Mouse (Mus musculus): ENCODE data around the gene Gm17304. TPM values are rescaled to one million over a fixed set of nuclear protein-coding genes. Genes with fewer than 3 reads are reported as not detected.

The Gm17304 gene
- polyA plus RNA-seq, 1 experiment from 2014 or later, result not detected

DNA sequence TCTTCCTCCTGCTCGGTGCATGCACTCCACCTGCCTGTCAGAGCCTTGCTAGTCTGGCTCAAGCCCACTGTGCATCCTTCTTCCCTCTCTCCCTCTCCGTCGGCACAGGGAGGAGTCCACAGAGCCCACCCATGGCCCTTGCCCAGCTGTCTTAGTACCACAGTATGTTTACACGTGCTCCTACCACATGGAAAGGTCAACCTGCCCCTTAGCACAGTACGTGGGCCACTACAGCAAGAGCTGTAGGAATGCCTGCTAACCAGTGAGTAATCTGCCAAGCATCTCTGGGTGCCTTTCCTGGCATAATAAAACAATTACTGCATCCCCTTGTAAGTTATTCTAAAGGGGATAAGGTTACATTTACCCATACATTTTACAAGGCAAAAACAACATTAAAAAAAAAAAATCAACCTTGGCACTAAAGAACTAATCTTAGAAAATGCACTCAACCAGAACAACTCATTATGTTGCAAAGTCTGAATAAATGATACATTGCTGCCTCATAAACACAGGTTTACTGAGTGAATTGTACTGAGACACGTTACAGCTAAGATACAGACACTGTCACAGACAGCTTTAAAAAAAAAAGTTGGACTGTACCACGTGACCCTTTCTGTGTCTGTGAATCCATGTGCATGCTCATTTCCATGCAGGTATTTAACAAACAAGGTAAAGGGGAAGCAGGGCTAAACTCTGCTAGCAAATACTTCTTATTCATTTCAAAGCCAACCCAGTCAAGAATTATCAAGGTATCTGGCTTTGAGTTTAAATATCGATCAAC, 19.7 kb downstream of the Gm17304 start:
- Histone ChIP-seq H3K27ac (no peak overlapping the region), H3K9me3 (no peaks in the 10 kb centered on the region), H3K4me2 (no peak overlapping the region), H3K4me1 (no peaks in the 10 kb centered on the region), H3K27me3 (replicated peaks) (no peaks in the 10 kb centered on the region), H3K9ac (no peak overlapping the region), H3K36me3 (no peaks in the 10 kb centered on the region), H3K4me3 (replicated peaks) (no peak overlapping the region)
- 72% methylated on average over 8 of the region's 8 CpGs for WGBS
- no peak for ATAC-seq (ENCODE audit: insufficient read depth, low FRiP score, low read depth)

DNA sequence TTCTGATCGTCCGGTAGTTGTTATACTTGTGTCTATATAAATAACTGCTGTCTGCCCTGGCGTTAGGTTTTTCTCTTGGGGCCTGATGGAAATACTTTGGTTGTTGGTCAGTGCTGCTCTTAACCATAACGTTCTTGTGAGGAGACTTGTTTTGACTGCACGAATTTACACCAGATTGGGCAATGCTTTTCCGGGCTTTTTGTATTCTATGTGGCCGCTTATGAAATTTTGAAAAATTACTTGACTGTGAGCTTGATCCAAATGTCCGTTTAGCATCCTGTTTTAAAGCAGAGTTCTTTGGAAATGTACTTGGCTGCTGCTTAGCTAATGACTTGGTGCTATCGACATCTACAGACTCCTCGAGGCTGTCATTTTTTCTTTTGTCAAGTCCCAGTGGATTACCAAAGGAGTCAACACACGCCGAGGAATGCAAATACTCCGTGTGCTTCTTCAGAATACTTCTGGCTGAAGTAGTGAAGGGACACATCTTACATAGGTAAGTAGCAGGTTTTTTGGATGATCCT, 27.6 kb downstream of the Gm17304 start:
- Histone ChIP-seq H3K27ac (no peak overlapping the region), H3K4me2 (no peak overlapping the region), H3K9me3 (no peaks in the 10 kb centered on the region), H3K4me1 (no peaks in the 10 kb centered on the region), H3K36me3 (peaks cover 10% of the 10 kb centered on the region), H3K27me3 (replicated peaks) (no peaks in the 10 kb centered on the region), H3K9ac (no peak overlapping the region), H3K4me3 (replicated peaks) (no peak overlapping the region)
- WGBS, result 85% methylated on average over 13 of the region's 13 CpGs
- ATAC-seq (ENCODE audit: insufficient read depth, low FRiP score, low read depth), result no peak

- no peak for ATAC-seq (ENCODE audit: insufficient read depth, low FRiP score, low read depth)
- Histone ChIP-seq H3K9me3 (no peaks in the 10 kb centered on the region), H3K4me1 (no peaks in the 10 kb centered on the region), H3K4me3 (replicated peaks) (no peak overlapping the region), H3K27ac (no peak overlapping the region), H3K4me2 (no peak overlapping the region), H3K36me3 (peaks cover 6% of the 10 kb centered on the region), H3K9ac (no peak overlapping the region), H3K27me3 (replicated peaks) (no peaks in the 10 kb centered on the region)
- WGBS, result 93% methylated on average over 2 of the region's 2 CpGs
Observed at GRCm38 (mm10) chr5:106639627-106640026, 30.7 kb downstream of the Gm17304 start.

DNA sequence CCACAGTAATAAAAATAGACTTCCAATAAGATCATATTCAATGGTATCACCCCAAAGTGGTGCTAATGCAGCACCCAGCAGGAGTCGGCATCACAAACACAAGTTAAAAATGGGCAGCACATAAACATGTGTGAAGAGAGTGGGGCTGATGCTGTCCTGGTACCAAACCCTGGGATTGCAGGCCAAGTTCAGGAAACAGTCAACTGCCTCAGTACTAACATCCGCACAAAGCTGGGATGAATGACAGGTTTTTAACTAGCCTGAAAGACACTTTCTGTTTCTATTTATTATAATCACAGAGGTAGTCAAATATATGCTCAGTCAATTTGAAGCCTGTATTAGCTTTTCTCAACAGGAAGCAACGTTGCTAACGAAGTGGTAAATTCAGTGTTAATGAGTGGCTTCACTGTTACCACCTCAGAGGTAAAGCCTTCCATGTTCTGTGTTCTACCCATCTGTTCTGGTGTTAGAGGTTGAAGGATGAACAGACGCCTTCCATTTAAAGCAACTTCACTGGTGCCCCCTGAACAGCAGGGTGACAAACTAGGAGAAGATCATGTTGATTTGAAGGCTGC, 31.4 kb downstream of the Gm17304 start:
- Histone ChIP-seq H3K27me3 (replicated peaks) (no peaks in the 10 kb centered on the region), H3K36me3 (0 out of 2 replicates have a peak, but pooled peaks cover 6% of the 10 kb centered on the region), H3K4me1 (no peaks in the 10 kb centered on the region), H3K4me3 (replicated peaks) (no peak overlapping the region), H3K4me2 (no peak overlapping the region), H3K9me3 (no peaks in the 10 kb centered on the region), H3K27ac (no peak overlapping the region), H3K9ac (no peak overlapping the region)
- ATAC-seq (ENCODE audit: insufficient read depth, low FRiP score, low read depth), result no peak
- WGBS, result 74% methylated on average over 5 of the region's 5 CpGs

GRCm38 (mm10) chr5:106641876-106642275, 33.0 kb downstream of the Gm17304 start:
- no peaks in the 10 kb centered on the region for H3K27me3 ChIP-seq (replicated peaks)
- H3K27ac ChIP-seq, result no peak overlapping the region
- no peak overlapping the region for H3K9ac ChIP-seq
- no peaks in the 10 kb centered on the region for H3K4me1 ChIP-seq
- WGBS, result 69% methylated on average over 3 of the region's 3 CpGs
- no peak overlapping the region for H3K4me2 ChIP-seq
- H3K36me3 ChIP-seq, result 0 out of 2 replicates have a peak, but pooled peaks cover 6% of the 10 kb centered on the region
- H3K4me3 ChIP-seq (replicated peaks), result no peak overlapping the region
- no peaks in the 10 kb centered on the region for H3K9me3 ChIP-seq
- no peak for ATAC-seq (ENCODE audit: insufficient read depth, low FRiP score, low read depth)

GRCm38 (mm10) chr5:106643434-106643833, 34.5 kb downstream of the Gm17304 start:
- Histone ChIP-seq H3K4me3 (replicated peaks) (no peak overlapping the region), H3K9me3 (no peaks in the 10 kb centered on the region), H3K9ac (no peak overlapping the region), H3K27ac (no peak overlapping the region), H3K36me3 (no peaks in the 10 kb centered on the region), H3K27me3 (replicated peaks) (no peaks in the 10 kb centered on the region), H3K4me2 (no peak overlapping the region), H3K4me1 (no peaks in the 10 kb centered on the region)
- WGBS, result 84% methylated on average over 4 of the region's 4 CpGs
- no peak for ATAC-seq (ENCODE audit: insufficient read depth, low FRiP score, low read depth)

DNA sequence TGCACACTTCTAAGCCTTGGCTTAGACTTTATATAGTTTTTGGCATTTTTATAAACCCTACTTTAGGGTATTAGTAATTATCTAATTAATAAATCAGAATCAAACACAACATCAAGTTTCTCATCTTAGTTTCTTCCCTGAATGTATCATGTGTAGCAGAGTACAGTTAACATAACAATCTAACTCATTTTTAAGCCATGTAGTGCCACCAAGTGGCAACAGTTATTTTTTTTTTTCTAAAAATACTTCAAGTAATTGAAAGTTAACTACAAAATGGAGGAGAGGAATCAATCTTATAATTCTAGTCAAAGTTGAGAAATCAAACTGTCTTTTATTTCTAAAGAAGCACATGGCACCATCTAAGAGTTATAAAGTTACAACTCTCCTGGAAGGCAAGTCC, 40.5 kb downstream of the Gm17304 start:
- Histone ChIP-seq H3K9me3 (no peaks in the 10 kb centered on the region), H3K27me3 (replicated peaks) (no peaks in the 10 kb centered on the region), H3K27ac (no peak overlapping the region), H3K4me2 (no peak overlapping the region), H3K36me3 (0 out of 2 replicates have a peak, but pooled peaks cover 5% of the 10 kb centered on the region), H3K9ac (no peak overlapping the region), H3K4me1 (no peaks in the 10 kb centered on the region), H3K4me3 (replicated peaks) (no peak overlapping the region)
- ATAC-seq (ENCODE audit: insufficient read depth, low FRiP score, low read depth), result no peak

DNA sequence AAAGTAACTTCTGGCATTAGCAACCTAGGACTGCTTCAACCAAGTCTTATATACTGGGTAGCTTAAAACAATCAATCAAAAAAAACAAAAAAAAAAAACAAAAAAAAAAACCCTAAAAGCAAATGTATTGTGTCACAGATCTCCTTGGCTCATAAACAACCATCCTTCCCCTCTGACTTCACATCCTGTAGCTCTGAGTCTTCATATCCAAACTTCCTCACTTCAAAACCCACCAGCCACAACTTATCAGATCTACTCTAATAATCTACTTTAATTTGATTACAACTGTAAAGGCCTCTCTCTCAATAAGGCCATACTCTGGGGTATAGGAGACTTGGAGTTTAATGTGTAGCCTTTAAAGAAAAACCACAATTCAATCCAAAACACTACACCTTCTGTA, 41.1 kb downstream of the Gm17304 start:
- Histone ChIP-seq H3K4me3 (replicated peaks) (no peak overlapping the region), H3K27ac (no peak overlapping the region), H3K36me3 (peaks cover 5% of the 10 kb centered on the region; the same call in 1 of the 2 replicates), H3K9me3 (no peaks in the 10 kb centered on the region), H3K4me1 (no peaks in the 10 kb centered on the region), H3K4me2 (no peak overlapping the region), H3K27me3 (replicated peaks) (no peaks in the 10 kb centered on the region), H3K9ac (no peak overlapping the region)
- ATAC-seq (ENCODE audit: insufficient read depth, low FRiP score, low read depth), result no peak

DNA sequence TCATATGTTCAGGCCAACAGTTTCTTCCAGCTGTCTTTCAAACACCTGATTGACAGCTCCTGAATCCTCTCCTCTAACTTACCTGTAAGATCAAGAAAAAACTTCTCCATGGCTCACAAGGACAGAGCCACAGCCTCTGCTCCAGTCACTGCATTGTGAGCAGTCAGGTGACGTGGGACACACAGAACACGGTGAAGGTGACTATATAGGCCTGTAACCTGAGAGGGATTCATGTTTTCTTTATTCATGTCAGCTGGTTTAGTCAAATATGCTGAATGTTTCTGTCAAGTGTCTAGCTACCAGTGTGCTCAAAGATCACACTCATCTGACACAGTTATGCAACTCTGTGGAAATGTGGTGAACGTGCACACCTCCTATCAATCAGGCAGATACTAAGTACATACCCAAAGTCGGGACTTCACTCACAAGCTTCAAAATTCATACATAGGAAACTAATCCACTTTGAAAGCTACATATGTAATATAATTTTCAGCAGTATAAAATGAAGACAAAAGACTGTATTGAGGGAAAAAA, 43.4 kb downstream of the Gm17304 start:
- H3K4me2 ChIP-seq, result no peak overlapping the region
- no peaks in the 10 kb centered on the region for H3K27me3 ChIP-seq (replicated peaks)
- no peaks in the 10 kb centered on the region for H3K9me3 ChIP-seq
- peaks cover 7% of the 10 kb centered on the region; the same call in 1 of the 2 replicates for H3K36me3 ChIP-seq
- 83% methylated on average over 4 of the region's 4 CpGs for WGBS
- H3K9ac ChIP-seq, result no peak overlapping the region
- no peak for ATAC-seq (ENCODE audit: insufficient read depth, low FRiP score, low read depth)
- H3K4me3 ChIP-seq (replicated peaks), result no peak overlapping the region
- no peak overlapping the region for H3K27ac ChIP-seq
- no peaks in the 10 kb centered on the region for H3K4me1 ChIP-seq

GRCm38 (mm10) chr5:106652790-106653328, 44.0 kb downstream of the Gm17304 start:
- no peak overlapping the region for H3K27ac ChIP-seq
- 87% methylated on average over 3 of the region's 3 CpGs for WGBS

More at GRCm38 (mm10) chr5:106652790-106653328, 44.0 kb downstream of the Gm17304 start:
- Histone ChIP-seq H3K36me3 (peaks cover 7% of the 10 kb centered on the region; the same call in 1 of the 2 replicates), H3K4me3 (replicated peaks) (no peak overlapping the region), H3K9me3 (no peaks in the 10 kb centered on the region), H3K9ac (no peak overlapping the region), H3K4me1 (no peaks in the 10 kb centered on the region), H3K4me2 (no peak overlapping the region), H3K27me3 (replicated peaks) (no peaks in the 10 kb centered on the region)
- no peak for ATAC-seq (ENCODE audit: insufficient read depth, low FRiP score, low read depth)

Measured in stomach, embryonic 15.5 days (tissue).